Mouse (Mus musculus) heart, postnatal 36 days (tissue): Measurements from ENCODE around the gene Gm11084. TPM values are rescaled to one million over a fixed set of nuclear protein-coding genes. Genes with fewer than 3 reads are reported as not detected.

Experiments
- DNase-seq, 2 experiments: peaks; one replicate each; pipeline ENCODE4 v3.0.0; 2021 to 2022
- intact Hi-C: fragments of 180-260 bp; cut with DNase I; formaldehyde crosslinking; loops from one replicate; pipeline ENCODE4 v1.15.1; 2025
- microRNA-seq, 2 experiments: library from miRNA; unstranded; fragments of <30 nt; microRNA quantifications; one replicate each; pipeline ENCODE4 v1.2.0; 2021; ENCODE audit warnings: borderline number of aligned reads in 2 of 2
- total RNA-seq, 2 experiments: library from RNA; stranded (reverse); gene quantifications; 2 replicates each; pipeline ENCODE4 v1.2.3; 2021

Gene Gm11084
- total RNA-seq, 2 experiments from 2014 or later, result not detected

- DNase-seq, result no peak
- intact Hi-C loops, result loop anchor here (10.0 kb wide), 1 partner anchor 456 kb away; no protein-coding TSS in a partner anchor
Observed at GRCm38 (mm10) chr2:72970302-72970701, 16.2 kb downstream of the Gm11084 start.

GRCm38 (mm10) chr2:72968536-72968935 lies 18.0 kb downstream of the Gm11084 start:
- no peak for DNase-seq
- intact Hi-C loops, result no loop called here

GRCm38 (mm10) chr2:72965450-72965849 lies 21.1 kb downstream of the Gm11084 start:
- intact Hi-C loops, result no loop called here
- no peak for DNase-seq

- DNase-seq, result no peak
- intact Hi-C loops, result no loop called here
Observed at GRCm38 (mm10) chr2:72956415-72956814, 30.1 kb downstream of the Gm11084 start.

- no peak for DNase-seq
- intact Hi-C loops, result no loop called here
Observed at GRCm38 (mm10) chr2:72952979-72953378, 33.5 kb downstream of the Gm11084 start.

- intact Hi-C loops, result no loop called here
- no peak for DNase-seq
Observed at GRCm38 (mm10) chr2:72935937-72936336, 50.6 kb downstream of the Gm11084 start.

GRCm38 (mm10) chr2:72932186-72932585 lies 54.3 kb downstream of the Gm11084 start:
- intact Hi-C loops, result no loop called here
- DNase-seq, result no peak

GRCm38 (mm10) chr2:72924981-72925380 lies 61.5 kb downstream of the Gm11084 start:
- intact Hi-C loops, result no loop called here
- DNase-seq, result no peak

Small RNA genes within 50 kb of the gene (microRNA-seq; reads per million reads assigned to microRNA genes)
- 0 reads per million in 2 experiments for gene Gm25960

Other genes with a start within 250 kb of the Gm11084 start
- 10 to 100 TPM; 34.9 to 37.6 TPM for gene Sp3, start 6.3 kb downstream of the Gm11084 start, total RNA-seq
- gene Ola1, start 232.2 kb upstream of the Gm11084 start, total RNA-seq, result 10 to 100 TPM; 42.9 to 44.6 TPM